Mouse (Mus musculus): Measurements from ENCODE around the gene Klk6. TPM values are rescaled to one million over a fixed set of nuclear protein-coding genes. Genes with fewer than 3 reads are reported as not detected.

Gene Klk6
- polyA plus RNA-seq, 1 experiment from 2014 or later, result not detected

Other genes with a start within 250 kb of the Klk6 start
- 13.3 and 15.4 TPM in 2 replicates for gene Zfp719, start 244.9 kb upstream of the Klk6 start, polyA plus RNA-seq (2016; fragmentation: Nextera tagmentation; extraction: Ambion mirVana)
- gene Zfp819, start 217.3 kb upstream of the Klk6 start, polyA plus RNA-seq (2016; fragmentation: Nextera tagmentation; extraction: Ambion mirVana), result 0.99 and 1.0 TPM in 2 replicates
- gene Ceacam18, start 189.8 kb upstream of the Klk6 start, polyA plus RNA-seq (2016; fragmentation: Nextera tagmentation; extraction: Ambion mirVana), result not detected in 2 replicates
- 0.21 TPM in 1 of 2 replicates, not detected in the other for gene Siglece, start 164.3 kb upstream of the Klk6 start, polyA plus RNA-seq (2016; fragmentation: Nextera tagmentation; extraction: Ambion mirVana)
- 21.3 and 21.6 TPM in 2 replicates for gene Ctu1, start 152.5 kb upstream of the Klk6 start, polyA plus RNA-seq (2016; fragmentation: Nextera tagmentation; extraction: Ambion mirVana)
- gene Klk14, start 134.1 kb upstream of the Klk6 start, polyA plus RNA-seq (2016; fragmentation: Nextera tagmentation; extraction: Ambion mirVana), result not detected in 2 replicates
- 0.73 and 0.94 TPM in 2 replicates for gene Klk13, start 111.9 kb upstream of the Klk6 start, polyA plus RNA-seq (2016; fragmentation: Nextera tagmentation; extraction: Ambion mirVana)
- gene Klk12, start 55.6 kb upstream of the Klk6 start, polyA plus RNA-seq (2016; fragmentation: Nextera tagmentation; extraction: Ambion mirVana), result not detected in 2 replicates
- gene Klk11, start 49.9 kb upstream of the Klk6 start, polyA plus RNA-seq (2016; fragmentation: Nextera tagmentation; extraction: Ambion mirVana), result 0.13 and 0.33 TPM in 2 replicates
- 0.20 and 0.25 TPM in 2 replicates for gene Klk10, start 43.5 kb upstream of the Klk6 start, polyA plus RNA-seq (2016; fragmentation: Nextera tagmentation; extraction: Ambion mirVana)
- gene Klk9, start 32.6 kb upstream of the Klk6 start, polyA plus RNA-seq (2016; fragmentation: Nextera tagmentation; extraction: Ambion mirVana), result 0.09 TPM in 1 of 2 replicates, not detected in the other
- gene Klk8, start 26.9 kb upstream of the Klk6 start, polyA plus RNA-seq (2016; fragmentation: Nextera tagmentation; extraction: Ambion mirVana), result 13.7 and 16.4 TPM in 2 replicates
- gene Klk7, start 13.2 kb upstream of the Klk6 start, polyA plus RNA-seq (2016; fragmentation: Nextera tagmentation; extraction: Ambion mirVana), result not detected in 2 replicates
- gene Klk5, start 17.5 kb downstream of the Klk6 start, polyA plus RNA-seq (2016; fragmentation: Nextera tagmentation; extraction: Ambion mirVana), result not detected in 2 replicates
- gene Klk4, start 56.7 kb downstream of the Klk6 start, polyA plus RNA-seq (2016; fragmentation: Nextera tagmentation; extraction: Ambion mirVana), result not detected in 2 replicates
- gene Klk15, start 109.2 kb downstream of the Klk6 start, polyA plus RNA-seq (2016; fragmentation: Nextera tagmentation; extraction: Ambion mirVana), result 0.18 TPM in 1 of 2 replicates, not detected in the other
- gene Klk1b8, start 126.2 kb downstream of the Klk6 start, polyA plus RNA-seq (2016; fragmentation: Nextera tagmentation; extraction: Ambion mirVana), result not detected in 2 replicates
- gene Klk1b1, start 142.3 kb downstream of the Klk6 start, polyA plus RNA-seq (2016; fragmentation: Nextera tagmentation; extraction: Ambion mirVana), result not detected in 2 replicates
- not detected in 2 replicates for gene Klk1b9, start 151.6 kb downstream of the Klk6 start, polyA plus RNA-seq (2016; fragmentation: Nextera tagmentation; extraction: Ambion mirVana)
- not detected in 2 replicates for gene Klk1b11, start 171.4 kb downstream of the Klk6 start, polyA plus RNA-seq (2016; fragmentation: Nextera tagmentation; extraction: Ambion mirVana)
- not detected in 2 replicates for gene Klk1b26, start 187.7 kb downstream of the Klk6 start, polyA plus RNA-seq (2016; fragmentation: Nextera tagmentation; extraction: Ambion mirVana)
- not detected in 2 replicates for gene Klk1b27, start 227.8 kb downstream of the Klk6 start, polyA plus RNA-seq (2016; fragmentation: Nextera tagmentation; extraction: Ambion mirVana)

Data from limb, embryonic 10.5 days (tissue).